Mouse (Mus musculus): ENCODE data around the gene Nfe2l2. TPM values are rescaled to one million over a fixed set of nuclear protein-coding genes. Genes with fewer than 3 reads are reported as not detected.

The Nfe2l2 gene
- total and polyA plus RNA-seq, 2 experiments, result 29.5 to 40.1 TPM

GRCm38 (mm10) chr2:75631421-75631820 is 73.0 kb downstream of the Nfe2l2 start:
- Histone ChIP-seq H3K27ac (replicated peaks; ENCODE audit: insufficient read depth, low read depth, low read length) (no peak overlapping the region), H3K9ac (ENCODE audit: low read depth, low read length) (no peak overlapping the region), H3K4me3 (ENCODE audit: insufficient read depth, low read depth, low read length) (no peak overlapping the region), H3K4me1 (ENCODE audit: control insufficient read depth, insufficient read depth, low read length) (peaks cover 7% of the 10 kb centered on the region; the same call in 1 of the 2 replicates), H3K79me2 (ENCODE audit: control insufficient read depth, insufficient read depth, low read length) (no peaks in the 10 kb centered on the region), H3K27me3 (ENCODE audit: control insufficient read depth, insufficient read depth, low read length) (no peaks in the 10 kb centered on the region), H3K36me3 (ENCODE audit: control insufficient read depth, insufficient read depth, low read length) (no peaks in the 10 kb centered on the region)
- DNase-seq (ENCODE audit: extremely low read depth, low read depth, low spot score), result no peak
- TF ChIP-seq POLR2A (IDR thresholded peaks at IDR 0.05; ENCODE audit: extremely low read depth, insufficient read depth, low read length) (no peak), CTCF (IDR thresholded peaks at IDR 0.05; ENCODE audit: low read depth, low read length) (no peak)
- 93% methylated on average over 6 of the region's 6 CpGs for WGBS

GRCm38 (mm10) chr2:75628487-75628886 is 76.0 kb downstream of the Nfe2l2 start:
- Histone ChIP-seq H3K27ac (replicated peaks; ENCODE audit: insufficient read depth, low read depth, low read length) (no peak overlapping the region), H3K79me2 (ENCODE audit: control insufficient read depth, insufficient read depth, low read length) (no peaks in the 10 kb centered on the region), H3K27me3 (ENCODE audit: control insufficient read depth, insufficient read depth, low read length) (no peaks in the 10 kb centered on the region), H3K9ac (ENCODE audit: low read depth, low read length) (no peak overlapping the region), H3K4me3 (ENCODE audit: insufficient read depth, low read depth, low read length) (no peak overlapping the region), H3K4me1 (ENCODE audit: control insufficient read depth, insufficient read depth, low read length) (peaks cover 6% of the 10 kb centered on the region; the same call in 1 of the 2 replicates), H3K36me3 (ENCODE audit: control insufficient read depth, insufficient read depth, low read length) (no peaks in the 10 kb centered on the region)
- TF ChIP-seq POLR2A (IDR thresholded peaks at IDR 0.05; ENCODE audit: extremely low read depth, insufficient read depth, low read length) (no peak), CTCF (IDR thresholded peaks at IDR 0.05; ENCODE audit: low read depth, low read length) (no peak)
- WGBS, result 95% methylated on average over 8 of the region's 8 CpGs
- DNase-seq (ENCODE audit: extremely low read depth, low read depth, low spot score), result no peak

- no peaks in the 10 kb centered on the region for H3K79me2 ChIP-seq (ENCODE audit: control insufficient read depth, insufficient read depth, low read length)
These were observed 77.6 kb downstream of the Nfe2l2 start for GRCm38 (mm10) chr2:75626597-75627440.

More at GRCm38 (mm10) chr2:75626597-75627440, 77.6 kb downstream of the Nfe2l2 start:
- Histone ChIP-seq H3K9ac (ENCODE audit: low read depth, low read length) (no peak overlapping the region), H3K27me3 (ENCODE audit: control insufficient read depth, insufficient read depth, low read length) (no peaks in the 10 kb centered on the region), H3K27ac (replicated peaks; ENCODE audit: insufficient read depth, low read depth, low read length) (no peak overlapping the region), H3K4me1 (ENCODE audit: control insufficient read depth, insufficient read depth, low read length) (peaks cover 7% of the 10 kb centered on the region), H3K4me3 (ENCODE audit: insufficient read depth, low read depth, low read length) (no peak overlapping the region), H3K36me3 (ENCODE audit: control insufficient read depth, insufficient read depth, low read length) (no peaks in the 10 kb centered on the region)
- no peak for DNase-seq (ENCODE audit: extremely low read depth, low read depth, low spot score)
- WGBS, result 76% methylated on average over 6 of the region's 6 CpGs
- TF ChIP-seq CTCF (IDR thresholded peaks at IDR 0.05; ENCODE audit: low read depth, low read length) (no peak), POLR2A (IDR thresholded peaks at IDR 0.05; ENCODE audit: extremely low read depth, insufficient read depth, low read length) (no peak)

Other genes starting within 250 kb of the Nfe2l2 start
- 44.2 and 45.5 TPM in 2 replicates for gene Hnrnpa3, start 45.4 kb downstream of the Nfe2l2 start, total RNA-seq (2014; rRNA removed)
- gene Hnrnpa3, start 45.4 kb downstream of the Nfe2l2 start, polyA plus RNA-seq (2012; rRNA removed), result 13.9 and 14.1 TPM in 2 replicates
- gene Agps, start 127.5 kb upstream of the Nfe2l2 start, total RNA-seq (2014; rRNA removed), result 10.6 and 10.9 TPM in 2 replicates
- gene Agps, start 127.5 kb upstream of the Nfe2l2 start, polyA plus RNA-seq (2012; rRNA removed), result 1.3 and 1.6 TPM in 2 replicates
- gene Ttc30b, start 233.9 kb upstream of the Nfe2l2 start, total RNA-seq (2014; rRNA removed), result 5.5 and 8.7 TPM in 2 replicates
- gene Ttc30b, start 233.9 kb upstream of the Nfe2l2 start, polyA plus RNA-seq (2012; rRNA removed), result 3.5 and 4.1 TPM in 2 replicates